Mouse (Mus musculus): ENCODE data around the gene Lrrn2. TPM values are rescaled to one million over a fixed set of nuclear protein-coding genes. Genes with fewer than 3 reads are reported as not detected.

The Lrrn2 gene
- polyA plus RNA-seq, 1 experiment from 2014 or later, result not detected

DNA sequence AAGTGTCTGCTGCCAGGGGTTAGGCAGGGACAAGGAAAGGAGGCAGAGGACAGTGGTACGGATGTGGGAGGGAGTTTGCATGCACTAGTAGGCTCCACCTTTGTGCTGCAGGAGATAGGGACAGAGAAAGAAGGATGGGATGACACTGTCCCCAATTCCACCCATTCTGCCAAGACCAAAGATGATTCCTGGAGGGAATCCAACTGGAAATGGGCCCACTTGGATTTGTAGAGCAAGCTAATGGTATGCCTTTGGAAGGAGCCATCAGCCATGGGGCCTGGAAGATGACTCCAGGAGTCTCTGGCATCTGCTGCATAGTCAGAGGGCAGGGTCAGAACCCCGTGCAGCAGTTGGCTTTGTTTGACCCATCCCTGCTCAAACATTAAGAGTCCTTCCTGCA is 52.3 kb downstream of the Lrrn2 start:
- CTCF ChIA-PET, result no interaction called here
- DNase-seq (ENCODE audit: low read depth, low spot score), result no peak
- POLR2A ChIA-PET, result no interaction called here
- H3K27me3 ChIP-seq, result peaks cover 48% of the 10 kb centered on the region
- no peak for TF ChIP-seq CTCF (IDR thresholded peaks at IDR 0.05)
- no peak for ATAC-seq
- in situ Hi-C loops (cut with MboI; ENCODE audit: low pct_unique_long_range_greater_than_20kb), result no loop called here

DNA sequence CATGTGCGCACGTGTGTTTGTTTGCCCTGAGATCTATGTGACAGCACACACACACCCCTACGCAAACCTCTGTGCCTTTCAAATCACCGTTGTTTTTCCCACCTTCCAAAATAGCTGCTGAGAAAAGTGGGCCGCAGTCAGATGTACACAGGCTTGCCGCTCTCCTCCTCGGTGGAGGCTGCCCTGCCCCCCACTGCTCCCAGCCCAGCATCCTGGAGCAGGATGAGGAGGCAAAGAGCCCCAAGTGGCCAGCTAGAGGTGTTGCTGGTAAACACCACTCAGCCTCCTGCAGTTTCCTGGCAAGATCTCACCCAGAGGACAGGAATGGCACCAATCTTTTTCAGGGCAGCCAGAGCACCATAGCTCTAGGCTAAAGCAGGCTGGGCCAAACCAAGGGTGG is 54.8 kb downstream of the Lrrn2 start:
- TF ChIP-seq CTCF (IDR thresholded peaks at IDR 0.05), result no peak
- ATAC-seq, result no peak
- in situ Hi-C loops (cut with MboI; ENCODE audit: low pct_unique_long_range_greater_than_20kb), result no loop called here
- CTCF ChIA-PET, result no interaction called here
- peaks cover 57% of the 10 kb centered on the region for H3K27me3 ChIP-seq
- POLR2A ChIA-PET, result no interaction called here
- DNase-seq (ENCODE audit: low read depth, low spot score), result no peak

DNA sequence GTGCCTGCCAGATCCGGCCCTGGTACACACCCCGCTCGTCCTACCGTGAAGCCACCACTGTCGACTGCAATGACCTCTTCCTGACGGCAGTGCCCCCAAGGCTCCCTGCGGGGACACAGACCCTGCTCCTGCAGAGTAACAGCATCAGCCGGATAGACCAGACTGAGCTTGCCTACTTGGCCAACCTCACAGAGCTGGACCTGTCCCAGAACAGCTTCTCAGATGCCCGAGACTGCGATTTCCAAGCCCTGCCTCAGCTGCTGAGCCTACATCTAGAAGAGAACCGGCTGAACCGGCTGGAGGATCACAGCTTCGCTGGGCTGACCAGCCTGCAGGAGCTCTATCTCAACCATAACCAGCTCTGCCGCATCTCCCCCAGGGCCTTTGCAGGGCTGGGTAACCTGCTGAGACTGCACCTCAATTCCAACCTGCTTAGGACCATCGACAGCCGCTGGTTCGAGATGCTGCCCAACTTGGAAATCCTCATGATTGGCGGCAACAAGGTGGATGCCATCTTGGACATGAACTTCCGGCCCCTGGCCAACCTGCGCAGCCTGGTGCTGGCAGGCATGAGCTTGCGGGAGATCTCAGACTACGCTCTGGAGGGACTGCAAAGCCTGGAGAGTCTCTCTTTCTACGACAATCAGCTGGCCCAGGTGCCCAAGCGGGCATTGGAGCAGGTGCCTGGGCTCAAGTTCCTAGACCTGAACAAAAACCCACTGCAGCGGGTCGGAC is 57.4 kb downstream of the Lrrn2 start:
- no peak for ATAC-seq
- in situ Hi-C loops (cut with MboI; ENCODE audit: low pct_unique_long_range_greater_than_20kb), result no loop called here
- ChIA-PET POLR2A (no interaction called here), CTCF (no interaction called here)
- H3K27me3 ChIP-seq, result peaks cover 46% of the 10 kb centered on the region
- DNase-seq (ENCODE audit: low read depth, low spot score), result no peak
- no peak for TF ChIP-seq CTCF (IDR thresholded peaks at IDR 0.05)

DNA sequence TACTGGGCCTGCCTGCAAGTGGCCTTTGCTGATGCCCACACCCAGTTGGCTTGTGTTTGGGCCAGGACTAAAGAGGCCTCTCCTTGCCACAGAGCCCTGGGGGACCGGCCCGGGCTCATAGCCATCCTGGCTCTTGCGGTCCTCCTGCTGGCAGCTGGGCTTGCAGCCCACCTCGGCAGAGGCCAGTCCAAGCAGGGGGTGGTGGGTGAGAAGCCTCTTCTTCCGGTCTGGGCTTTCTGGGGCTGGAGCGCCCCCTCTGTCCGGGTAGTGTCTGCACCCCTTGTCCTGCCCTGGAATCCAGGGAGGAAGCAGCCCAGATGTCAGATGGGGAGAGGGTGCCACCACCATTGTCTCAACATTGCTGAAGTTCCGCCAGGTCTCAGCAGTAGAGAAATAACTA is 58.9 kb downstream of the Lrrn2 start:
- TF ChIP-seq CTCF (IDR thresholded peaks at IDR 0.05), result no peak
- in situ Hi-C loops (cut with MboI; ENCODE audit: low pct_unique_long_range_greater_than_20kb), result no loop called here
- H3K27me3 ChIP-seq, result peaks cover 46% of the 10 kb centered on the region
- ATAC-seq, result no peak
- ChIA-PET POLR2A (no interaction called here), CTCF (no interaction called here)
- no peak for DNase-seq (ENCODE audit: low read depth, low spot score)

DNA sequence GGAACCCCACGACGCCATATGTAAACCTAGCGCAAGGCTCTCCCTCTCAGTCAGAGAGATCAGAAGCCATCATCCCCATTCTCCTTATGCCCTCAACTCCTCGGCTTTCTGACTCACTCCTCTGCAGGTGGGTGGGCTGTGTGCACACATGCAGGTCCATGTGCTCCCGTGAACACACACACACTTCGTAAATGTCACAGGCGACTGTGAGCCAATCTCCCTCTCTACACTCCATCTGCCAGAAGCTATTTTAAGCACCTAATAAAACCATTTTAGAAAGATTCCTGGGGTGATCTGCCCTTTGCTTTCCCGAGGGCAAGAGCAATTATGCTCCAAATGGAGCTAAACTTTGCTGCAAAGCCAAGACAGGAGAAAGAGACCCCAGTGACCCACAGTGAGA is 65.8 kb downstream of the Lrrn2 start:
- in situ Hi-C loops (cut with MboI; ENCODE audit: low pct_unique_long_range_greater_than_20kb), result no loop called here
- DNase-seq (ENCODE audit: low read depth, low spot score), result no peak
- peaks cover 23% of the 10 kb centered on the region for H3K27me3 ChIP-seq
- no peak for ATAC-seq
- CTCF ChIA-PET, result no interaction called here
- no peak for TF ChIP-seq CTCF (IDR thresholded peaks at IDR 0.05)
- POLR2A ChIA-PET, result no interaction called here

DNA sequence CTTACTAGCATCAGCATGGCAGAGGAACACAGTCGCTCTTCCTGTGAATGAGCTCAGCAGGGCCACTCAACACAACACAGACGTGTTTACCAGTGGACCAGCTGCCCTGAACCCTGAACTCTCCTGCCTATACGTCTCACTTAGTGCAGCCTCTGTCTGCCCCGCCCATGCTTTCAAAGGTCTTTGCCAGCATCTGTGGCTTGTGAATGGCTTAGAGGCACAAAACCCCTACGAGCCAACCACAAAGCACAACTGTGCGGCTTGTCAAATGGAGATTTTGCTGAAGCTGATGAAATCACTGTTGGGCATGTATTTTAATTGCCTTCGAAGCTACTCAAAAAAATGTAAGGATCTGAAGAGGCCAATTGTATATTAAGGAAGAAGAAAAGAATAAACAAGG is 67.7 kb downstream of the Lrrn2 start:
- CTCF ChIA-PET, result no interaction called here
- no peak for TF ChIP-seq CTCF (IDR thresholded peaks at IDR 0.05)
- DNase-seq (ENCODE audit: low read depth, low spot score) (no peak), ATAC-seq (no peak)
- POLR2A ChIA-PET, result no interaction called here
- in situ Hi-C loops (cut with MboI; ENCODE audit: low pct_unique_long_range_greater_than_20kb), result no loop called here
- H3K27me3 ChIP-seq, result peaks cover 33% of the 10 kb centered on the region

DNA sequence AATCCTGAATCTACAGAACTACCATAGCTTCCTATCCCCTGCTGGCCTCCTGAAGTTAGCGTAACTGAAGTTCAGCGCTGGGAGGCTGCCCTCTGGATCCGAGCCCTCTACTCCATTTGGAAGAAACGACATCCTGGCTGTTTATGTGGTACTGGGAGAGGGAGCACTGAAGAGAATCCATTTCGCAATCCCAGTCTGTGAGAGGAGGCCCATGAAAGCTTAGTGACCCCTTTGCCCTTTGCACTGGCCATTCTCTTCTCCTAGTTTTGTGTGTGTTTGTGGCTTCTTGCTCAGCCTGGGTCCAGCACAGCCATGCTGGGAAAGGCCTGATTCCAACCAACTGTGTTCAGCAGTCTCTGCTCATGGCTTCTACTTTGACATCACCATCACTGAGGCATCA is 76.7 kb downstream of the Lrrn2 start:
- no peak for ATAC-seq
- ChIA-PET CTCF (no interaction called here), POLR2A (no interaction called here)
- TF ChIP-seq CTCF (IDR thresholded peaks at IDR 0.05), result no peak
- DNase-seq (ENCODE audit: low read depth, low spot score), result no peak
- in situ Hi-C loops (cut with MboI; ENCODE audit: low pct_unique_long_range_greater_than_20kb), result no loop called here
- H3K27me3 ChIP-seq, result peaks cover 12% of the 10 kb centered on the region

DNA sequence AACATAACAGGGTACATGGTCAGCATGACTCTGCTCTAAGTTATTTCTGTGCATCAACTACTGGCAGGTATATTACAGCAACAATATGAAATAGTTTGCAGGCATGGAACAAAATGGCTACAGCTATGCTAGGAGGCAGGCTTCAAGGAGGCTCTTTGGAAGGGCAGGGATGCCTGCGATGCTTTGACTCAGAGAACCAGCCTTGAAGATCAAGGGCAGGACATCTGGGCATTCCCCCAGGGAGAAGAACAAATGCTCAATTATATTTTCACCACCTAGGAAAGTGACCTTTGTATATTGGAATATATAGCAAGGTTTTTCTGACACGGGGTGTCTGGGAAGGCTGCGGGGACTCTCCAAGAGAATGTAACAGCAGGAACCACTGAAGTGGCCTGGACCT is 81.7 kb downstream of the Lrrn2 start:
- ChIA-PET POLR2A (no interaction called here), CTCF (no interaction called here)
- no peak for TF ChIP-seq CTCF (IDR thresholded peaks at IDR 0.05)
- ATAC-seq (no peak), DNase-seq (ENCODE audit: low read depth, low spot score) (no peak)
- peaks cover 8% of the 10 kb centered on the region for H3K27me3 ChIP-seq
- in situ Hi-C loops (cut with MboI; ENCODE audit: low pct_unique_long_range_greater_than_20kb), result loop anchor here (5.0 kb wide), 1 partner anchor 199 kb away; no protein-coding TSS in a partner anchor

DNA sequence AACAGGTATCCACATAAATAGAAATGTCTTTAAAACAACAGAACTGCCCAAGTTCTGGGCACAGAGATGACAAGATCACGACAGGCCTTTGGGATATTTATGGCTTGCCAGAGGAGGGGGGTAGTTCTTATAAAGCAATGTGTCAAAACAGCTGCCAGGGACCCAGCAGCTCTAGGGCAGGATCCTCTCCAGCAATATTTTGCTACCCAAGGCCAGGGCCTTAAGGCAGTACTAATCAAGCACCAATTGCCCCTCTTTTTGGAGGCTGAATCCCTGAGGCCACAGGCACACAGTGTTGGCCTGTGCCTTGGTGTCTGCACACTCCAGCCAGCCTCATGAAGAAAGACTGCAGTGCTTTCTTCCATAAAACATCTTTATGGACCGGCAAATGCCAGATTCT is 84.0 kb downstream of the Lrrn2 start:
- POLR2A ChIA-PET, result interaction anchor here (0.6 kb wide), 1 partner anchor 711 kb away, joined by 4 read pairs; no protein-coding TSS in a partner anchor
- no peak for DNase-seq (ENCODE audit: low read depth, low spot score)
- in situ Hi-C loops (cut with MboI; ENCODE audit: low pct_unique_long_range_greater_than_20kb), result loop anchor here (5.0 kb wide), 1 partner anchor 202 kb away; no protein-coding TSS in a partner anchor

DNA sequence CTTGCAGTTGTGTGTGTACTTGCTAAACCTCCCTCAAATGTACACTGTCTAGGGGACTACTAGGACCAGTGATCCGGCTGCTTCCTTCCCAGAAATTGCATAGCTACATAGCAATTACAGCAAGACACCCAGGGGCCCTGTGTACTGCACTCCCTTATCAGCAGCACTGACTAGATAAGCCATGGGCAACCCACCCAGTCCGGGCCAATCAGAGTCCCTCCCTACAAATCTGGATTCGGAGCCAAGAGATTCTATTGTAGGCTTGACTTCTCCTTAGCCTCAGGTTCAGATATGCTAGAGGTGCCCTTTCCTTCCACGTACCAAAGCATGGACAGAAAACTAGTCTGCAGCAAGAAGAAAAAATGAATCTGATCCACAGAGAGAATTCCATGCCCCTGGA is 84.6 kb downstream of the Lrrn2 start:
- ChIA-PET POLR2A (no interaction called here), CTCF (no interaction called here)
- ATAC-seq, result no peak
- no peak for DNase-seq (ENCODE audit: low read depth, low spot score)
- H3K27me3 ChIP-seq, result peaks cover 5% of the 10 kb centered on the region
- in situ Hi-C loops (cut with MboI; ENCODE audit: low pct_unique_long_range_greater_than_20kb), result loop anchor here (5.0 kb wide), 1 partner anchor 202 kb away; no protein-coding TSS in a partner anchor
- TF ChIP-seq CTCF (IDR thresholded peaks at IDR 0.05), result no peak

More for the DNA sequence above, 84.0 kb downstream of the Lrrn2 start:
- no peak for ATAC-seq
- CTCF ChIA-PET, result no interaction called here
- H3K27me3 ChIP-seq, result peaks cover 5% of the 10 kb centered on the region
- TF ChIP-seq CTCF (IDR thresholded peaks at IDR 0.05), result no peak

DNA sequence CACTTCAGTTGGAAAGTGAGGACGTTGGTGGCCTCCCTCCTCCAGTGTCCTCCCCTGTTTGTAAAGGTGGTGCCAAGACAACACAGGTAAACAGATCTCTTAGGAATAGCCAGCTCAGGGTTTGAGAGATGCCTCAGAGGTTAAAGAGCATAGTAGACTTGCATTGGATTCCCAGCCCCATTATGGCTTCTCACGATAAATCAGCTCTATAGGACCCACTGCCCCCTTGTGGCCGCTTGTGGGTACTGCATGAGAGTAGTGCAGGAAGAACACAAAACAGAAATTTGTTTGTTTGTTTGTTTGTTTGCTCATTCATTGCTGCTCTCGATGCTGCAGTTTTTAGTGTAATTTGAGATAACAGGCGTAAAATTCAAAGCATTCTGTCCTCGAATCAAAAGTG is 88.6 kb downstream of the Lrrn2 start:
- ATAC-seq (no peak), DNase-seq (ENCODE audit: low read depth, low spot score) (no peak)
- in situ Hi-C loops (cut with MboI; ENCODE audit: low pct_unique_long_range_greater_than_20kb), result no loop called here
- no peaks in the 10 kb centered on the region for H3K27me3 ChIP-seq
- POLR2A ChIA-PET, result no interaction called here
- CTCF ChIA-PET, result interaction anchor here (1.1 to 1.2 kb wide), 2 partner anchors 11 to 17 kb away, joined by 3 read pairs; no protein-coding TSS in a partner anchor
- TF ChIP-seq CTCF (IDR thresholded peaks at IDR 0.05), result peak; percentile 80

DNA sequence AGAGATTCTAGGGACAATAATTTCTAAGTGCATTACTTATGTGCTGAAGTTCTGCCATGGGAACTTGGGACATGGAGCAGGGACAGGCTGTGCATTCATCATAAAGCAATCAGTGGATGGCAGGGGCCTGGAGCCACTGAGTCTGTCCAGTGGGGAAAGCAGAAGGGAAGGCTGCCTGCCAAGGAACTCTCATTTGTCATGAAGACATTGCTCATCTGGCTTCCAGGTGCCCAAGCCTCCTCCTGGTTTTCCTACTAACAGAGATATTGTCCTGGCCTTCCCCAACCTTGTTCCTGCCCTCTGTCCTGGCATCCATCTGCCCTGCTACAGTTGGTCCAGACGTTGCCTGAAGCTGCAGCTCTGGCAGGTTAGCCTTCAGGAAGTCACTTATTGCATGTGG is 97.3 kb downstream of the Lrrn2 start:
- ChIA-PET POLR2A (no interaction called here), CTCF (no interaction called here)
- no peak for TF ChIP-seq CTCF (IDR thresholded peaks at IDR 0.05)
- DNase-seq (ENCODE audit: low read depth, low spot score), result no peak
- in situ Hi-C loops (cut with MboI; ENCODE audit: low pct_unique_long_range_greater_than_20kb), result no loop called here
- ATAC-seq, result no peak
- no peaks in the 10 kb centered on the region for H3K27me3 ChIP-seq

All from Patski (cell line).